Mouse (Mus musculus): Measurements from ENCODE around the gene Nsun2.

DNA sequence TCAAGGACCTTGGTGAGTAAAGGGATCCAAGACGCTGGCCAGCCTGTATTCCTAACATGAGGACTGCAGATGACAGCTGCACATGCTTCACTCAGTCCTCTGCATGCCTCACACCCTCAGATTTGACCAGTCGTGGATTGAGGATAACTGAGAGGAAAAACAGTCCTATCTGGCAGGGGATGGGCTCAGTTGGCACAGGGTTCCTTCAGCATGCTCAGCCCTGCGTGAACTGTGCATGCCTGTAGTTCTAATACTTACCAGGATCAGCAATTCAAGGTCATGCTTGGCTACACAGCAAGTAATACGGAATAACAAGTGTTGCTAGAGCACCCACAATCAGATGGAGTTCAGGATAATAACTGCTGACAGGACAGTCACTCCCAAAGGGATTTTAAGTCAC, 98.1 kb downstream of the Nsun2 start:
- TF ChIP-seq GATA1 (IDR thresholded peaks at IDR 0.05; ENCODE audit: low read length) (no peak), TAL1 (IDR thresholded peaks at IDR 0.05; ENCODE audit: low read length) (no peak)
